Mouse (Mus musculus): ENCODE measurements around the gene Pla2g7.

DNA sequence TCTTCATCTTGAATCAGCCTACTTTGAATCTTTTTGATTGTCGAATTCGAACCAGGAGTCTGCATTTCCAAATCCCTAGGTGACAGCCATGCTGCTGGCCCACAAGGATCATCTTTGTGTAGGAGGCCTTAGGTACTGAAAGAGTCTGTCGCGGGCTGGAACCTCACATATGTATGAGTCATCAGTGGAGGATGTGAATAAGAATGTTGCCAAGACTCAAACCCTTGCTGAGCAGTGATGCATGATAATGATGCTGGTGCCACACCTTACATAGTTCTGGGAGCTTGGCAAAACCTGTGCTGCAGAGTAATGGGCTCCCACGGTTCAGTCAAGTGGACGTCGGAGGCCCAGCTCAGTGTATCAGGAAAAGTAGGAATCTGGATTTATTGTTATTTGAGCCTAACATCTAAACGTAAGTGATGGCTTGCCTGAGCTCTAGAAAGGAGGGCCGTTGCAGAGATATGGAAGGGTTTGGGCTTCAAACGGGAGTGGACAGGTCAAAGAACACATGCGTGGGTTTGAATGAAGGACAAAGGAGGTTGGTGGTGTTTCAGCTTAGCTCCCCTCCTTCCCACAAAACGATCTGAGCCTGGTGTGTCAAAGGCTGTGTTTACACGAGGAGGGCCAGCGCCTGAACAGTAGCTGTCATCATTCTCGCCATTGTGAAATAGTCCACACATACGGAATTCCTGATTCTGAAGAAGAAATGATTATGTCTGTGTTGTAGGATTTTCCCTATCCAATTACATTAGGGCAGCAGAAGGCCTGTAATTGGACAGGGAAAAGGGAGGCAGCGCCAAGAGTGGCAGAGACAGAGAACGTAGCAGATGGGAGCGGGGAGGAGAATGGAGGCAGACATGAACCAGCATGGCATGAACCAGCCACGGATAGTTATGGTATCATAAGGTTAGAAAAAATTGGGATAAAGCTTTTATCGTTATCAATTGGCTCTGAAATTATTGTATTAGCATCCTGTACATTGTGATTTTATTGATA lies 24.7 kb downstream of the Pla2g7 start:
- TF ChIP-seq CTCF (IDR thresholded peaks at IDR 0.05; ENCODE audit: low read depth, low read length) (no peak), GATA1 (IDR thresholded peaks at IDR 0.05; ENCODE audit: borderline replicate concordance, low read length) (no peak), TAL1 (conservative IDR thresholded peaks at IDR 0.05; ENCODE audit: low read depth, low read length) (no peak), GATA2 (IDR thresholded peaks at IDR 0.05; ENCODE audit: borderline replicate concordance, low read depth, low read length) (no peak), POLR2AphosphoS5 (IDR thresholded peaks at IDR 0.05; ENCODE audit: insufficient replicate concordance, low read depth, low read length) (no peak)
